Mouse (Mus musculus) liver, adult 2 months (tissue): ENCODE data around the gene Sowahb. TPM values are rescaled to one million over a fixed set of nuclear protein-coding genes. Genes with fewer than 3 reads are reported as not detected.

Experiments
- DNase-seq: peaks from one replicate; pipeline ENCODE4 v3.0.0-alpha.2; 2011; ENCODE audit warnings: low read depth, low spot score; ENCODE audit errors: extremely low read depth
- H3K27ac ChIP-seq: fragments of 200-500 bp; replicated peaks from 2 replicates; pipeline ENCODE4 v1.5.1; 2012; ENCODE audit warnings: low read depth, mild to moderate bottlenecking, control low read depth, inconsistent platforms, low read length; ENCODE audit not compliant: insufficient read depth
- H3K27me3 ChIP-seq: fragments of 200-500 bp; 2 replicates; pipeline ENCODE4 v1.6.1; 2012; ENCODE audit warnings: mild to moderate bottlenecking, moderate library complexity, low read length, inconsistent platforms; ENCODE audit not compliant: control insufficient read depth, insufficient read depth
- H3K36me3 ChIP-seq: fragments of 200-500 bp; 2 replicates; pipeline ENCODE4 v1.6.1; 2012; ENCODE audit warnings: low read length, inconsistent platforms; ENCODE audit not compliant: control insufficient read depth, insufficient read depth
- H3K4me1 ChIP-seq: fragments of 200-500 bp; 2 replicates; pipeline ENCODE4 v1.6.1; 2011; ENCODE audit warnings: low read length; ENCODE audit not compliant: control insufficient read depth, insufficient read depth
- H3K4me3 ChIP-seq: fragments of 200-500 bp; 2 replicates; pipeline ENCODE4 v1.5.1; 2011; ENCODE audit warnings: low read depth, mild to moderate bottlenecking, control low read depth, low read length, moderate library complexity; ENCODE audit not compliant: insufficient read depth
- H3K79me2 ChIP-seq: fragments of 200-500 bp; 2 replicates; pipeline ENCODE4 v1.6.1; 2012; ENCODE audit warnings: inconsistent platforms, mild to moderate bottlenecking, low read length, moderate library complexity; ENCODE audit not compliant: control insufficient read depth, insufficient read depth
- H3K9ac ChIP-seq: fragments of 200-500 bp; 2 replicates; pipeline ENCODE4 v1.6.1; 2012; ENCODE audit warnings: low read depth, mild to moderate bottlenecking, control low read depth, inconsistent platforms, low read length
- CTCF ChIP-seq: fragments of 200-500 bp; IDR thresholded peaks from 2 replicates; pipeline ENCODE4 v1.5.1; 2011; ENCODE audit warnings: low read depth, low read length, control low read depth
- POLR2A ChIP-seq: fragments of 200-500 bp; IDR thresholded peaks from 2 replicates; pipeline ENCODE4 v1.6.1; 2011; ENCODE audit warnings: low read length, control low read depth; ENCODE audit not compliant: insufficient read depth; ENCODE audit errors: extremely low read depth
- WGBS: fragments of 180-500 bp; shearing (Covaris S2); methylation state at CpG from one replicate; pipeline ENCODE4 v1.1.7; 2018; 5-methylcytosine and 5-hydroxymethylcytosine counted together
- polyA plus RNA-seq: library from polyadenylated mRNA; depleted of rRNA; stranded (reverse); fragments of >200 nt; gene quantifications from 2 replicates; pipeline ENCODE4 v1.2.3, GENCODE M21; 2012
- total RNA-seq: library from RNA; depleted of rRNA; stranded (reverse); fragments of >200 nt; gene quantifications from 2 replicates; pipeline ENCODE4 v1.2.3, GENCODE M21; 2014

The Sowahb gene
- total and polyA plus RNA-seq, 2 experiments = 1.2 to 3.4 TPM

- Histone ChIP-seq H3K4me3 (no peak overlapping the region), H3K9ac (no peak overlapping the region), H3K27me3 (no peaks in the 10 kb centered on the region), H3K36me3 (no peaks in the 10 kb centered on the region), H3K4me1 (peaks cover 3% of the 10 kb centered on the region; the same call in 1 of the 2 replicates), H3K79me2 (no peaks in the 10 kb centered on the region; the same call in 1 of the 2 replicates), H3K27ac (no peak overlapping the region)
- 97% methylated on average over 2 of the region's 2 CpGs for WGBS
- DNase-seq = no peak
- TF ChIP-seq POLR2A (no peak), CTCF (no peak)
These were observed 42.2 kb downstream of the Sowahb start for GRCm38 (mm10) chr5:93002615-93003014.

GRCm38 (mm10) chr5:93000774-93001757 is 43.8 kb downstream of the Sowahb start:
- Histone ChIP-seq H3K79me2 (no peaks in the 10 kb centered on the region), H3K36me3 (no peaks in the 10 kb centered on the region), H3K4me3 (no peak overlapping the region), H3K9ac (no peak overlapping the region), H3K4me1 (0 out of 2 replicates have a peak, but pooled peaks cover under 1% of the 10 kb centered on the region), H3K27me3 (no peaks in the 10 kb centered on the region), H3K27ac (peak overlapping the region; percentile 59)
- DNase-seq = peak; percentile 24
- TF ChIP-seq CTCF = no peak
- TF ChIP-seq POLR2A = no peak
- WGBS = 61% methylated on average over 17 of the region's 17 CpGs

DNA sequence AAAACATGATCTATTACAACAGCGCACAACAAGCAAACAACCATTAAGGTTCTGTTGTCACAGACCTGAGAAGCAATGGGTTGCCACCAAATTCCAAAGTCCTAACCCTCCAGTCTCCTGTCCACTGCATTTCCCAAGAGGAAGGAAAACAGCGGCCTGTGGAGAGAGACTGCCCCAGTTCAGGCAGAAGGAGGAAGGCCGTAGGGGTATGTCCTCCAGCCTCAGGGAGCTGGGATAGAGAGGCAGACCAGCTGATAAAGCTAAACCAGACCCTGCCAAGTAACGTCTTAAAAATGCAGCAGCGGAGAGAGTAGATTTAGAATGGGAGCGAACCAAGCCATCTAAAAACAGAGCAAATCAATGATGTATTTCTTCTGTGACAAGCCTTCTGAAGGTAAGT is 44.8 kb downstream of the Sowahb start:
- DNase-seq = no peak
- WGBS = 78% methylated on average over 6 of the region's 6 CpGs
- H3K4me3 ChIP-seq = no peak overlapping the region
- no peak overlapping the region for H3K27ac ChIP-seq
- TF ChIP-seq POLR2A (no peak), CTCF (no peak)
- no peaks in the 10 kb centered on the region for H3K4me1 ChIP-seq
- H3K79me2 ChIP-seq = no peaks in the 10 kb centered on the region
- no peaks in the 10 kb centered on the region for H3K36me3 ChIP-seq
- no peak overlapping the region for H3K9ac ChIP-seq
- no peaks in the 10 kb centered on the region for H3K27me3 ChIP-seq

- Histone ChIP-seq H3K36me3 (no peaks in the 10 kb centered on the region), H3K4me3 (no peak overlapping the region), H3K4me1 (no peaks in the 10 kb centered on the region), H3K79me2 (no peaks in the 10 kb centered on the region), H3K27ac (peak overlapping the region; percentile 21; the same call in 1 of the 2 replicates), H3K9ac (no peak overlapping the region), H3K27me3 (no peaks in the 10 kb centered on the region)
- no peak for DNase-seq
- TF ChIP-seq POLR2A (no peak), CTCF (no peak)
- 74% methylated on average over 5 of the region's 5 CpGs for WGBS
These were observed 46.3 kb downstream of the Sowahb start for GRCm38 (mm10) chr5:92998494-92999016.

DNA sequence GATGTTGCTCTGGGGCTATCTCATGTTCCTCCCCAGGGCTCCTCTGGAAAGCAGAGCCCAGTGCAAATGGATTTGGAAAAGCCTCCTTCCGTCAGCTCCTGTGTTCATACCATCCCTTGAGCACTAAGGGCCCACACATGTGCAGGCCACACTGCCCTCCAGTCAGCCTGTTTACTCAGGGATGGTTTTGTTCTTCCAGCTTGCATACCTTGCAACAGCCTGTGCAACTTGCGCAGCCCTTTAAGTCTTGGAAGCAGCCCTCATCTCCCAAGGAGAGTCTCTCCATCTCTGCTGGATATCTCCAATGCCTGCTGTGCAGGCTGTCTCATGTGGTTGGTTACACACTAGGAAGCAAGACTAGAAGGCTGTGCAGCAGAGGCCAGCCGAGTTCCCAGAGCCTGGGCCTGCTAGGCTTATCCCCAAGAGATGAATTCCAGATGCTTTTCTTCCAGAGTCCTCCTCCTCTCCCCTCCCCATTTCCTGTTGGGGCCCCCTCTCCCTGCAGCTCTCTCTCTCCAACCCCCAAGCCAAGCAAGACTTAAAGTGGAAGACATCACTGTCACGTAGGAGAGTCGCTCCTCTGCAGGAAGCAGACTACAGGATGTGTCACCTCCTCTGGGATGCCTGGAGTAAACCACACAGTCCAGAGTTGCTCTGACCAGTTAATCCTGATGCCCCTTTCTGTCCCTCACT is 47.2 kb downstream of the Sowahb start:
- Histone ChIP-seq H3K4me1 (no peaks in the 10 kb centered on the region), H3K27me3 (no peaks in the 10 kb centered on the region), H3K27ac (peak overlapping the region; percentile 64), H3K79me2 (no peaks in the 10 kb centered on the region), H3K36me3 (no peaks in the 10 kb centered on the region), H3K9ac (no peak overlapping the region), H3K4me3 (no peak overlapping the region; the same call in 1 of the 2 replicates)
- TF ChIP-seq POLR2A (no peak), CTCF (no peak)
- 74% methylated on average over 5 of the region's 5 CpGs for WGBS
- DNase-seq = peak; percentile 33
